Mouse (Mus musculus) hematopoietic stem cell, adult 5-6 weeks (primary cell): ENCODE data around the gene Uspl1. TPM values are rescaled to one million over a fixed set of nuclear protein-coding genes. Genes with fewer than 3 reads are reported as not detected.

Experiments used
- total RNA-seq: library from RNA; stranded (forward); fragments of 172-1452, 232-1000 nt; gene quantifications from 2 replicates; pipeline ENCODE4 v1.2.3, GENCODE M21; 2017

Gene Uspl1
- total RNA-seq, 1 experiment from 2014 or later, result 42.1 TPM

Other genes starting within 250 kb of the Uspl1 start
- gene Gm42791, start 189.2 kb upstream of the Uspl1 start, total RNA-seq, result 0.30 TPM in 1 of 2 replicates, not detected in the other
- 1,142 and 1,227 TPM in 2 replicates for gene Hmgb1, start 139 bp downstream of the Uspl1 start, total RNA-seq
- 324 and 337 TPM in 2 replicates for gene Alox5ap, start 80.4 kb downstream of the Uspl1 start, total RNA-seq
- gene Medag, start 227.4 kb downstream of the Uspl1 start, total RNA-seq, result 0.30 and 1.2 TPM in 2 replicates